Mouse (Mus musculus) kidney, embryonic 16.5 days (tissue): Measurements from ENCODE around the gene Ccdc81. TPM values are rescaled to one million over a fixed set of nuclear protein-coding genes. Genes with fewer than 3 reads are reported as not detected.

ENCODE experiments used
- ATAC-seq: fragments of 200-750 bp; cut with Nextera tagmentation; 2 replicates; pipeline ENCODE4 v1.8.0; 2017; ENCODE audit warnings: moderate TSS enrichment; ENCODE audit not compliant: low FRiP score, low TSS enrichment
- H3K27ac ChIP-seq: fragments of 300-500 bp; sonication (generic); 2 replicates; pipeline ENCODE4 v1.5.1; 2014; ENCODE audit warnings: low read length
- H3K27me3 ChIP-seq: fragments of 300-500 bp; sonication (generic); 2 replicates; pipeline ENCODE4 v1.6.1; 2014; ENCODE audit warnings: low read length, control low read depth, mixed read lengths; ENCODE audit not compliant: insufficient read depth
- H3K36me3 ChIP-seq: fragments of 300-500 bp; sonication (generic); 2 replicates; pipeline ENCODE4 v1.6.1; 2014; ENCODE audit warnings: low read length, control low read depth, mixed read lengths; ENCODE audit not compliant: insufficient read depth
- H3K4me1 ChIP-seq: fragments of 300-500 bp; sonication (generic); 2 replicates; pipeline ENCODE4 v1.6.1; 2014; ENCODE audit warnings: low read length, control low read depth, mixed read lengths; ENCODE audit not compliant: insufficient read depth
- H3K4me2 ChIP-seq: fragments of 300-500 bp; sonication (generic); replicated peaks from 2 replicates; pipeline ENCODE4 v1.6.1; 2014; ENCODE audit warnings: low read depth, low read length
- H3K4me3 ChIP-seq: fragments of 300-500 bp; sonication (generic); 2 replicates; pipeline ENCODE4 v1.5.1; 2014; ENCODE audit warnings: mild to moderate bottlenecking, low read length
- H3K9ac ChIP-seq: fragments of 300-500 bp; sonication (generic); replicated peaks from 2 replicates; pipeline ENCODE4 v1.6.1; 2014; ENCODE audit warnings: low read length
- H3K9me3 ChIP-seq: fragments of 300-500 bp; sonication (generic); 2 replicates; pipeline ENCODE4 v1.6.1; 2016; ENCODE audit warnings: low read length, control low read depth
- WGBS: fragments of 180-500 bp; shearing (Covaris S2); extraction: QIAGEN DNeasy Blood & Tissue Kit; methylation state at CpG from one replicate; pipeline ENCODE4 v1.1.7; 2014; 5-methylcytosine and 5-hydroxymethylcytosine counted together
- polyA plus RNA-seq: library from polyadenylated mRNA; unstranded; fragments of >200 nt; fragmentation: Nextera tagmentation; extraction: Ambion mirVana; gene quantifications from 2 replicates; pipeline ENCODE4 v1.2.1, GENCODE M21; 2015

The Ccdc81 gene
- polyA plus RNA-seq, 1 experiment from 2014 or later = 0.25 TPM

DNA sequence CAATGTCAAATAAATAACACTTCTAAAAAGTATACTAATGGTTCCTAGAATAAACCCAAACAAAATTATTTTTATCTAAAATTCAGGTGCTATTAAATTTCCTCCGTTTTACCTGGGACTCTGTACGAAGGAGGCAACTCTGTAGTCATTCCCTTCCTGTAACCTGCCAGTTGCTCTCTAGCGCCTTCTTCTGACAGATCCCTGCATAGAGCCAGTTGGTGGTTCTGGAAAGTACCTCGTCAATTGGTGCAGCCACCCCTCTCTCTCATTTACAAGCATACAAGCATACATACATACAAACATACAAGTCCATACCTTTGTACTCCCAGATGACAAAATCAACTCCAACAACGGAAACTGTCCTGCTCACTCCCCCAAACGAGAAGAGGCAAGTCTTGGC, 59.9 kb downstream of the Ccdc81 start:
- no peaks in the 10 kb centered on the region for H3K4me1 ChIP-seq
- no peak overlapping the region for H3K4me3 ChIP-seq
- no peak overlapping the region for H3K4me2 ChIP-seq
- H3K27ac ChIP-seq = no peak overlapping the region
- no peak overlapping the region for H3K9ac ChIP-seq
- H3K9me3 ChIP-seq = no peaks in the 10 kb centered on the region
- WGBS = 33% methylated on average over 6 of the region's 6 CpGs
- no peak for ATAC-seq
- no peaks in the 10 kb centered on the region for H3K36me3 ChIP-seq
- H3K27me3 ChIP-seq = no peaks in the 10 kb centered on the region

DNA sequence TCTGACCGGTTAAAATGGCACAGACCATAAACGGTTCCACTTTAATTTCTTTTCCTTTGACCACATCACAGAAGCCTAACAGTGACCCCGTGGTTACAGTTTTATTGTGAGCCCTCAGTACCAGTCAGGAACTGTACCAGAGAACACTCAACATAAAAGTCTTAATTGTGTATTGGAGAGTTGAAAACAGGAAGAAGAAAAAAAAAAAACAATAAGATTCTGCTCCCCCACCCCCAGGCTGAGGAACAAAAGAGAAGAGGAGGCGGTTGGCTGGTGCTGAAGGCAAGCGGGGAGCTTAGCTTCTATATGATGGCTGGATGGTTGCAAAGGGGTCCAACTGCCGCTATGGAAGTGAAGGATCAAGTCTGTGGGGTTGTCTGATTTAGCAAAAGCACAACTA, 60.3 kb downstream of the Ccdc81 start:
- Histone ChIP-seq H3K4me1 (no peaks in the 10 kb centered on the region), H3K9ac (no peak overlapping the region), H3K27me3 (no peaks in the 10 kb centered on the region), H3K9me3 (no peaks in the 10 kb centered on the region), H3K36me3 (no peaks in the 10 kb centered on the region), H3K4me2 (no peak overlapping the region), H3K27ac (no peak overlapping the region), H3K4me3 (no peak overlapping the region)
- 60% methylated on average over 6 of the region's 6 CpGs for WGBS
- ATAC-seq = no peak

DNA sequence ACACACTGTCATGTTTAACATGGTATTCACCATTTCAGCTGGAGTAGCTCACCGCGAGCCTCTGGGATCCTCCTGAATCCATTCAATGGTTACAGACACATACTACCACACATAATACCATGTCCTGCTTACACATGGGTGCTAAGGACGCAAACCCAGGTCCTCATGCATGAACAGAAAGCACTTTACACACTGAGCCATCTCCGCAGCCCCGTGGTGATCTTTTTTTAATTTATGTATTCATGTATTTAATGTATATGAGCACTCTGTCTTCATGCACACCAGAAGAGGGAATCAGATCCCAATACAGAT, 61.1 kb downstream of the Ccdc81 start:
- 85% methylated on average over 5 of the region's 5 CpGs for WGBS
- peak; percentile 17; the same call in 1 of the 2 replicates for ATAC-seq
- Histone ChIP-seq H3K9ac (no peak overlapping the region), H3K36me3 (no peaks in the 10 kb centered on the region), H3K27ac (no peak overlapping the region), H3K27me3 (no peaks in the 10 kb centered on the region), H3K9me3 (no peaks in the 10 kb centered on the region), H3K4me3 (no peak overlapping the region), H3K4me1 (no peaks in the 10 kb centered on the region; the same call in 1 of the 2 replicates), H3K4me2 (no peak overlapping the region)

DNA sequence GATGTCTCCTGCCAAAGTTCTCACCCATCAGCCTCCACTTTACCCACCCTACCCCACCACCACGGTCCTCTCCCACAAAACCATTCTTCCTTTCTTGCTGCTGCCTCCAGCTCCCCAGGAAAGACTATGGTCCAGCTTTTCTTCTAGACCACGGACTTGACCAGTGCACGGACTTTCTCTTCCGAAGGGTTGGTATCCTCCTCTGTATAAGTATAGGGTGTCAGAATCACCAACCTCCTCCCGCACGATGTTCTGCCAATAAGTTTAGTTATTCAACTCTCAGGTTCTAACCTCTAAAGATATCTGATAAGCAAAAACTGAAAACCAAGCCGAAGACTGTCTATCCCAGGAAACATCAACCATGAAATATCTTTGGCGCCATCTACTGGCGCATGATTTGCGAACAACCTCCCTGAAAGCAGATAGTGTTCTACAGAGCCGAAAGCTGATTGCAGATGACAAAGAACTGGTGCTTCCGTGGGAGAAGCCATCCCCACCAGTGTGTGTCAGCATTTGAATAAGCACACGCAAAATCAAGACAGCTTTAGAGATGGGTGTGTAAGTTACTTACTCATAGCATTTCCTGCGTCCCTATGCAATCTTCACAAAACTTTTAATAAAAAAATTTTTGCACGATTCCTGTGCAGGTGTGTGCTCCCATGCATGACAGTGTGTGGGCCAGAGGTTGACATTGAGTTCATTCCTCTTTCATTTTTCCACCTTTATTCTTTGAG, 61.6 kb downstream of the Ccdc81 start:
- no peaks in the 10 kb centered on the region; the same call in 1 of the 2 replicates for H3K4me1 ChIP-seq
- H3K4me2 ChIP-seq = 0 out of 2 replicates have a peak overlapping the region, but pooled peaks have one; percentile 3
- no peaks in the 10 kb centered on the region for H3K9me3 ChIP-seq
- no peak overlapping the region for H3K27ac ChIP-seq
- no peak overlapping the region for H3K9ac ChIP-seq
- H3K4me3 ChIP-seq = no peak overlapping the region
- ATAC-seq = peak; percentile 61
- no peaks in the 10 kb centered on the region for H3K27me3 ChIP-seq
- H3K36me3 ChIP-seq = no peaks in the 10 kb centered on the region
- 31% methylated on average over 15 of the region's 15 CpGs for WGBS

DNA sequence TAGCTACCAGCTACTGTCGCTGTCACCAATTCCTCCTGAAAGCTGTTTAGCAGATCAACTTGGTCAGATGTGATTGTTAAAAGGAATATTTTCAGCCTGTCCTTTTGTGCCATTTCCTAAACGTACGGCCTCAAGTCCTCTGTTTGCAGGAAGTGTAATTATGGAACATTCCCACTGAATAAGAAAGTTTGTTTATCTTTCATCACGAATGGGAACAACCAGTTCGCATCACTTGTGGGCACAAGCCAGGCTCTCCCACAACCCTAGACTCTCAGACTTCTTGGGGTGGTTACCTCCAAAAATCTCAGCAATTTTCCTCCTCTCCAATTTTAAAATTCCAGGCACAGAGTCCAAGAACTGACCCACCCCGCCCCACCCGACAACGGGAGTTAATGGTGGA, 63.7 kb downstream of the Ccdc81 start:
- Histone ChIP-seq H3K9me3 (no peaks in the 10 kb centered on the region), H3K36me3 (no peaks in the 10 kb centered on the region), H3K4me1 (no peaks in the 10 kb centered on the region; the same call in 1 of the 2 replicates), H3K9ac (no peak overlapping the region), H3K27ac (no peak overlapping the region), H3K4me2 (no peak overlapping the region), H3K27me3 (no peaks in the 10 kb centered on the region), H3K4me3 (no peak overlapping the region)
- 74% methylated on average over 8 of the region's 8 CpGs for whole genome bisulfite sequencing
- ATAC-seq = no peak

DNA sequence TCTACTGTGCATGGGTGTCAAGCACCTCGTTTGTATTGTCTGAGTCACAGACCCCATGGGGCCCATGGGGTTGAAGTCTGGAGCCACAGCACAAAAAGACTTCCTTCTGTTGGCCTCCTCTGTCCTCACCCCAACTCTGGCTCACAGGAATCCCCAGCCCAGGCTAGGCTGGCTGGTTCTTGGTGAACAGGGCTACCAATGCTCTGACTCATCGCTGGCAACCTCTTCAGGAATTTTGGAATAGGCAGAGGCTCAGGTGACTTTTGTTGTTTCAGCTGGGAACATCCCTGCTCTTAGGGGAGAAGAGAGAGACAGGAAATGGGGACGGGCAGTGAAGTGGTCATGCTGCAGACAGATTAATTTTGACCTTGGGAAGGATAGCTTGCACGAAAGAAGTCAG, 65.6 kb downstream of the Ccdc81 start:
- no peak overlapping the region for H3K4me3 ChIP-seq
- no peaks in the 10 kb centered on the region; the same call in 1 of the 2 replicates for H3K4me1 ChIP-seq
- ATAC-seq = no peak
- 40% methylated on average over 4 of the region's 4 CpGs for WGBS
- H3K27ac ChIP-seq = no peak overlapping the region
- no peaks in the 10 kb centered on the region for H3K27me3 ChIP-seq
- no peaks in the 10 kb centered on the region for H3K36me3 ChIP-seq
- H3K4me2 ChIP-seq = no peak overlapping the region
- H3K9ac ChIP-seq = no peak overlapping the region
- H3K9me3 ChIP-seq = no peaks in the 10 kb centered on the region

DNA sequence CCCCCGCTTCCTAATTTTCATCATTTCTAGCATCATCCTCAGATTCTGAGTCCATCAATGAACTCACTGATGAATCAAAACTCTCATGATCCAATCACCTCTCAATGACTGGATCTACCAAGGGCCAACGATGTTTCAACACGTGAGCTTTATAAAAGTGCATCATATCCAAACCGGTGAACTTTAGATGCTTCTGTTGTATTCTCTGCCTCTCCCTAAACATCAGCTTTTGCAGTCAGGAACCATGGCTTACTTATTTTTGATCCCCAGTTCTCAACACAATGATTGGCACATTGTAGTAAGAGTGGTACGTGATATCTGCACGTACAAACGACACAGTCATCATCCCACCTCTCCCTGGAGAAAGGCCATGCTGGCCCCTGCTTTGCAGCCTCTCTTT, 66.8 kb downstream of the Ccdc81 start:
- no peaks in the 10 kb centered on the region for H3K27me3 ChIP-seq
- H3K9ac ChIP-seq = no peak overlapping the region
- ATAC-seq = no peak
- H3K4me3 ChIP-seq = no peak overlapping the region
- H3K9me3 ChIP-seq = no peaks in the 10 kb centered on the region
- no peak overlapping the region for H3K27ac ChIP-seq
- H3K36me3 ChIP-seq = no peaks in the 10 kb centered on the region
- no peak overlapping the region for H3K4me2 ChIP-seq
- WGBS = 92% methylated on average over 7 of the region's 7 CpGs
- H3K4me1 ChIP-seq = no peaks in the 10 kb centered on the region; the same call in 1 of the 2 replicates

DNA sequence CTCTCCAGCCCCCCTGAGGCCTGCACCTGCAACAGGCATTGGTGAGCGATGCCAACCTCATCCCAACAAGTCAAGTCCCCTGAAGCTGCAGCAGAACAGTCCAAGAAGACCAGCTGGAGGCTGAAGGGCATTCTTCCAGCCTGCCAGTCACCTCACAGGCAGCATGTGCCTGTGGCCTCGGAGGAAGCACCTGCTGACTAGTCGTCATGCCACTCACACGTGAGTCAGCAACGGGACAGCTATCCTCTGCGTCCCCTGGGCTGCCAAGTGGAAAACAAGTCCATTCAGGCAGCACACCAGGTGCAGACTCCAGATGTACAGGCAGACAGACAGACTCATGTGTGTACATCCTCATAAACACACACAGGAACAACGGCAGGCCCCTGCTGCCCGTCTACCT, 67.9 kb downstream of the Ccdc81 start:
- no peaks in the 10 kb centered on the region for H3K9me3 ChIP-seq
- no peaks in the 10 kb centered on the region for H3K36me3 ChIP-seq
- no peak overlapping the region for H3K4me3 ChIP-seq
- H3K27me3 ChIP-seq = no peaks in the 10 kb centered on the region
- no peak overlapping the region for H3K4me2 ChIP-seq
- WGBS = 73% methylated on average over 8 of the region's 8 CpGs
- H3K27ac ChIP-seq = no peak overlapping the region
- no peaks in the 10 kb centered on the region; the same call in 1 of the 2 replicates for H3K4me1 ChIP-seq
- H3K9ac ChIP-seq = no peak overlapping the region
- no peak; the same call in 1 of the 2 replicates for ATAC-seq

DNA sequence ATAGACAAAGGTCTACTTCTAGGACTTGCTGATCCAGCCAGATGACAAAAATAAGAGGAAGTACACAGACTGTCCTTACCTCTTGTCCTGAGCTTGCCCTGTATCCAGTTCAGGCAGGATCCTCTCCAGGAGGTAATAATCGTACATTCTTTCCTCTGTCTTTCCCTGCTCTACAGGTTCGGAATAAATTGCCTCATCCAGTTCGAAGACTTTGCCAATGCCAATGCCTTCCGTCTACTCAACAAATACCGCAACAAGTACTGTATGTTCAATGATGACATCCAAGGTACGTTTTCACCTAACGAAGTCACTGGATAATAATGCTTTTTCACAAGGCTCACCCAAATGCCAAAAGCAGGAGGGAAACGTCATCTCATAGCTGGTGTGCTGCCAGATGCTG, 69.9 kb downstream of the Ccdc81 start:
- Histone ChIP-seq H3K4me3 (no peak overlapping the region), H3K27me3 (no peaks in the 10 kb centered on the region), H3K9ac (no peak overlapping the region), H3K4me1 (no peaks in the 10 kb centered on the region; the same call in 1 of the 2 replicates), H3K4me2 (no peak overlapping the region), H3K36me3 (no peaks in the 10 kb centered on the region), H3K9me3 (no peaks in the 10 kb centered on the region), H3K27ac (no peak overlapping the region)
- WGBS = 86% methylated on average over 8 of the region's 8 CpGs
- ATAC-seq = no peak

DNA sequence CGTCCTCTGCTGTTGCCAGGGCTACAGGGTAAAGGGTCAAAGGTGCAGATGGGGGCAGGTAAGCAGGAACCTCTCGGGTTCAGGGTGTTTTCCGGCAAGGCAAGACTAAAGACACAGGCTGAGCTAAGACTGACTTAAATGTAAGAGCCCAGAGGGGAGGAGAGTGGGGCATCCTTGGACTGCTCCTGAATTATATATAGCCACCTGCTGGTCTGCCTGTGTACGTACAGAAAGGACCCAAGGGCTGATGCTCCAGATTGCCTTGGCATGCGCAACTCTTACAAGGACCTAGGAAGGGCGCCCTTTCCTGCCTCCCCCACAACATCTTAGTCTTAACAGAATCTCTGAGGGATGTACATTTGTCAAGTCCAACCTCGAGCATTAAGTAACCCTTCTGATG, 74.2 kb downstream of the Ccdc81 start:
- Histone ChIP-seq H3K4me1 (no peaks in the 10 kb centered on the region), H3K9me3 (no peaks in the 10 kb centered on the region), H3K27me3 (no peaks in the 10 kb centered on the region), H3K4me2 (no peak overlapping the region), H3K27ac (no peak overlapping the region), H3K36me3 (no peaks in the 10 kb centered on the region), H3K9ac (no peak overlapping the region), H3K4me3 (no peak overlapping the region)
- WGBS = 53% methylated on average over 7 of the region's 7 CpGs
- ATAC-seq = peak; percentile 82
